Mouse (Mus musculus) retina, postnatal 1 day (tissue): ENCODE data around the gene Gtf2h1.

ENCODE experiments used
- DNase-seq: peaks from one replicate; pipeline ENCODE4 v3.0.0-alpha.2; 2012

Gtf2h1 gene

DNA sequence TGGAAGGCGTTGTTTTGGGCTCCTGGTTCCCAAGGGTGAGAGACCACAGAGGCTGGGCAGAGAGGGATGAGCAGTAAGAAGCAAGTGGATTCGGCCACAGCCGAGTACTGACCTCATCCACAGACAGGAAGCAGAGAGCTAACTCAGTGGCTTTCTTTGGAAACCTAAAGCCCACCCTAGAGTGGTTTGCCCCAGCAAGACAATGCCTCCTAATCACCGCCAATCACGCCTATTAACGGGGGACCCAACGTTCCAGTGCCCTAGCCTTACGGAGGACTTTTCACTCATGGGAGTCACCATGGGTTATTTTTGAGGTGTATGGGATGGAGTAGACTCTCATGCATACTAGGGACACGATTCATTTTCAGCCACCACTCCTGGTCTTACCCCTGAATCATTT lies 57.5 kb downstream of the Gtf2h1 start:
- DNase-seq, result no peak

DNA sequence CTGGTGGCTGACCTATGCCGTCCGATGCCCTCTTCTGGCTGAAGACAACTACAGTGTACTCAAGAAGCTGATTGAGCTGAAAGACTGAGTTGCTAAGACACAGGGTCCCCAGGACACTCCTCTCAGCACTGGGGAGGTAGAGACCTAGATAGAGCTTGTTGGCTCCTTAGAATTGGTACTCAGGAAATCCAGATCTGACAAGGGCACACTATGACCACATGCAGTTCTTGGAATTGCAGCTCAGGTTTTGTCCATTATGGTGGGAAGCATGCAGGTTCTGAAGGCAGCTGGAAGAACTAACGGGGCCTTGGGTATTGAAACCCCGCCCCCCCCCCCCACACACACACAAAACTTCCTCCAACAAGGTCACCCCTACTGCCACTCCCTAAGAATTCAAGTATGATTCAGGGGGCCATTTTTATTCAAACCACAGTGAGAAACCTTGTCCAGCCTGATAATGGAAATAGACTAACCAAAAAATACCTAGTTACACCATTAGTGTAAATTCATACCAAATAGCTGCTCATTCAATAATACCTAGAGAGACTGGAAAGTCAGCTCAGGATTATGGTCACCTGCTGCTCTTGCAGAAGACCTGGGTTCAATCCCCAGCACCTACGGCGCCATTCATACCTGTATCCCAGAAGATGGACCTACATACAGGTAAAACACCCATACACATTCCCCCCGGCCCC lies 60.1 kb downstream of the Gtf2h1 start:
- no peak for DNase-seq

DNA sequence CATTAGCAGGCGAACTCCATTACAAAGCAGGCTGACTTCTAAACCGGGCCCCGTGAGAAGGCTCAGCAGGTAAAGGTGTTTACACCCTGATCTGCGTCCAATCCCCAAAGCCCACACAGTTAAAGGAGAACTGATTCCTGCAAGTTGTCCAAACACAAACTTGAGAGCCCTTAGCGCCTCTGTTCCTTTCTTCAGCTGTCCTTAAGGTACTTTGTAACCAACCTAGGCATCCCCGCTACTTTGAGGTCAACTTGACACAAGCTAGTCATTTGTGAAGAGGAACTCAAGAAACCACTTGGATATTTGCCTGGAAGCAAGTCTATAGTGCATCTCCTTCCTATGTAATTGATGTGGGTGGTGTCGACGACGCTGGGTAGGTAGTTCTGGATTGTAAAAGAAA lies 61.5 kb downstream of the Gtf2h1 start:
- no peak for DNase-seq

DNA sequence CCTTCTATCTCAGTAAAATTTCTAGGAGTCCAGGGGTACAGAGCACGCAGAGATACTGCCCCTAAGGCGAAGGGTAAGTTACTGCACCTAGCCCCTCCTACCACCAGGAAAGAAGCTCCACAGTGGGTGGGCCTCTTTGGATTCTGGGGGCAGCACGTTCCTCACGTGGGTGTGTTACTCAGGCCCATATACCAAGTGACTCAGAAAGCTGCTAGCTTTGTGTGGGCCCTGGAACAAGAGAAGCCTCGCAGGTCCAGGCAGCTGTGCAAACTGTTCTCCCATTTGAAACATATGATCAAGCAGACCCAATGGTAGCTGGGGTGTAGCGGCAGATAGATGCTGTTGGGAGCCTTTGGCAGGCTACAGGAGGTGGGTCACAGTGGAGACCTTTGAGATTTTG lies 63.1 kb downstream of the Gtf2h1 start:
- no peak for DNase-seq

DNA sequence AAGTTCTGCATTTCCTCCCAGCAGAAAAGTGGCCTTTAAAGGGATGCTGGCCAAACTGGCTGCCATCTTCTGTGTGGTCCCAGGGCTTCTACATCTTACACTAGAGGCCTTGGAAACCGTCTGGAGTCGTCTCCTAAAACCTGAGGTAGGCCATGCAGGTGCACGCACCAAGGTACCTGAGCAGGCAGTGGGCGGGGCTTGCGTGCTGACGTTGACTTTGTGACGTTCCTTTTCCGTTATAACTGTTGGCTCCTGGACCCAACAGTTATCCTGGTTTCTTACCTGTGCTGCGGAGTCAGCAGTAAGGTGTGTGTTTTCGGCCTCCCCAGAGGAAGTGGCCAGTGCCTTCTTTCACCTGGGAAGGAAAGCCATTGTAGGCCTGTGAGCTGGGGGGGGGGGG lies 65.1 kb downstream of the Gtf2h1 start, which contains the start of gene Ldhc:
TSS of gene Ldhc (plus strand) at position 208 of the 400 bp plus-strand sequence.
- DNase-seq, result no peak

DNA sequence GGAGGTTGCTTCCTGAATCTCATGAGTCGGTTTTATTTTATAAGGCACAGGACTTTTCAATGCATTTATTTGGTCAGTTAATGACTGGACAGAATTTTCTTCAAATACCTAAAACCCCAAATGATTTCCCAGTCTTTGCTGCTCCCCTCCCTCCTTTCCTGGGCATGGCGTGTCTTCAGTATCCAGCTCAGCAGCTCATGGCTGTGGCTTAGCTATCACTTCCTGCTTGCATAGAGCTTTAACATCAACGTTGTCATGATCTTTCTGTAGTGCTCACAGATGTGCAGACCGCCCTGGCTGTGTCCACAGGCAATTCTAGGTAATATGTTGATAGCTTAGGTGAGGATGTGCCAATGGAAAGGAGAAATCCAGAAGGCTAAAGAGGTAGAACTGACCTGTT lies 76.1 kb downstream of the Gtf2h1 start:
- DNase-seq, result no peak
